Mouse (Mus musculus) forebrain, postnatal 0 days (tissue): ENCODE measurements around the gene Rpl18. TPM values are rescaled to one million over a fixed set of nuclear protein-coding genes. Genes with fewer than 3 reads are reported as not detected.
A peak's percentile ranks its signal among the peaks of the same experiment; 100 is the strongest.

Experiments
- ATAC-seq: fragments of 200-750 bp; cut with Nextera tagmentation; 2 replicates; pipeline ENCODE4 v1.8.0; 2017; ENCODE audit warnings: mild to moderate bottlenecking, moderate library complexity
- DNase-seq: peaks from one replicate; pipeline ENCODE4 v3.0.0-alpha.2; 2015
- H3K27ac ChIP-seq: fragments of 300-500 bp; sonication (generic); 2 replicates; pipeline ENCODE4 v1.5.1; 2014; ENCODE audit warnings: low read depth, mild to moderate bottlenecking, antibody characterized with exemption, low read length, moderate library complexity, mixed read lengths
- H3K27me3 ChIP-seq: fragments of 300-500 bp; sonication (generic); 2 replicates; pipeline ENCODE4 v1.6.1; 2014; ENCODE audit warnings: mild to moderate bottlenecking, low read length, mixed read lengths; ENCODE audit not compliant: insufficient read depth
- H3K36me3 ChIP-seq: fragments of 300-500 bp; sonication (generic); 2 replicates; pipeline ENCODE4 v1.6.1; 2014; ENCODE audit warnings: mild to moderate bottlenecking, moderate library complexity; ENCODE audit not compliant: insufficient read depth
- H3K4me1 ChIP-seq: fragments of 300-500 bp; sonication (generic); 2 replicates; pipeline ENCODE4 v1.6.1; 2014; ENCODE audit warnings: antibody characterized with exemption; ENCODE audit not compliant: insufficient read depth
- H3K4me2 ChIP-seq: fragments of 300-500 bp; sonication (generic); 2 replicates; pipeline ENCODE4 v1.6.1; 2014; ENCODE audit warnings: low read depth, mild to moderate bottlenecking, moderate library complexity
- H3K4me3 ChIP-seq: fragments of 300-500 bp; sonication (generic); 2 replicates; pipeline ENCODE4 v1.5.1; 2014; ENCODE audit warnings: low read depth, low read length, mixed read lengths
- H3K9ac ChIP-seq: fragments of 300-500 bp; sonication (generic); 2 replicates; pipeline ENCODE4 v1.6.1; 2014; ENCODE audit warnings: mild to moderate bottlenecking
- H3K9me3 ChIP-seq: fragments of 300-500 bp; sonication (generic); 2 replicates; pipeline ENCODE4 v1.6.1; 2016; ENCODE audit warnings: low read length
- CTCF ChIP-seq: sonication (generic); IDR thresholded peaks from 2 replicates; pipeline ENCODE4 v1.5.1; 2016; ENCODE audit warnings: antibody characterized with exemption, control low read depth, low read depth
- WGBS: fragments of 180-500 bp; shearing (Covaris S2); extraction: QIAGEN DNeasy Blood & Tissue Kit; methylation state at CpG from one replicate; pipeline ENCODE4 v1.1.7; 2014; 5-methylcytosine and 5-hydroxymethylcytosine counted together
- polyA plus RNA-seq: library from polyadenylated mRNA; unstranded; fragments of >200 nt; fragmentation: Nextera tagmentation; extraction: Ambion mirVana; gene quantifications from 2 replicates; pipeline ENCODE4 v1.2.1, GENCODE M21; 2015
- total RNA-seq: library from RNA; depleted of rRNA; stranded (reverse); fragments of >200 nt; gene quantifications from 2 replicates; pipeline ENCODE4 v1.2.3, GENCODE M21; 2014

Gene Rpl18
- total and polyA plus RNA-seq, 2 experiments from 2014 or later: 517 to 891 TPM

- Histone ChIP-seq H3K4me2 (peak overlapping the region; percentile 97), H3K9ac (peak overlapping the region; percentile 60), H3K4me1 (peaks cover 46% of the 10 kb centered on the region), H3K4me3 (peak overlapping the region; percentile 41), H3K9me3 (no peaks in the 10 kb centered on the region), H3K36me3 (no peaks in the 10 kb centered on the region), H3K27ac (peak overlapping the region; percentile 95), H3K27me3 (no peaks in the 10 kb centered on the region)
- no peak for TF ChIP-seq CTCF
- ATAC-seq: peak; percentile 68
- DNase-seq: peak; percentile 92
- WGBS: under 1% methylated on average over 13 of the region's 13 CpGs
Measured at GRCm38 (mm10) chr7:45704046-45704559, 11.2 kb upstream of the Rpl18 start.

- H3K27me3 ChIP-seq: no peaks in the 10 kb centered on the region
- ATAC-seq: peak; percentile 81
Measured at GRCm38 (mm10) chr7:45704730-45705442, 10.4 kb upstream of the Rpl18 start, which contains the start of gene Dbp. Gene Dbp (plus strand): TSS chr7:45705088.

GRCm38 (mm10) chr7:45705443-45705864, 9.8 kb upstream of the Rpl18 start:
- WGBS: 1% methylated on average over 21 of the region's 21 CpGs
- TF ChIP-seq CTCF: no peak
- Histone ChIP-seq H3K4me1 (peaks cover 44% of the 10 kb centered on the region), H3K9me3 (no peaks in the 10 kb centered on the region), H3K36me3 (peaks cover 4% of the 10 kb centered on the region; the same call in 1 of the 2 replicates), H3K9ac (peak overlapping the region; percentile 49), H3K27me3 (no peaks in the 10 kb centered on the region), H3K27ac (peak overlapping the region; percentile 95), H3K4me3 (peak overlapping the region; percentile 41), H3K4me2 (peak overlapping the region; percentile 97)
- ATAC-seq (no peak), DNase-seq (no peak)

More at GRCm38 (mm10) chr7:45704730-45705442, 10.4 kb upstream of the Rpl18 start, which contains the start of gene Dbp:
- Histone ChIP-seq H3K9ac (peak within 1 kb of the TSS; percentile 60), H3K36me3 (0 out of 2 replicates have a peak, but pooled peaks cover 2% of the 10 kb centered on the region), H3K4me3 (peak within 1 kb of the TSS; percentile 41), H3K9me3 (no peaks in the 10 kb centered on the region), H3K4me1 (peaks cover 46% of the 10 kb centered on the region), H3K27ac (peak within 1 kb of the TSS; percentile 95), H3K4me2 (peak within 1 kb of the TSS; percentile 97)
- DNase-seq: peak; percentile 99
- no peak for TF ChIP-seq CTCF
- under 1% methylated on average over 36 of the region's 36 CpGs for WGBS

GRCm38 (mm10) chr7:45705873-45706281, 9.4 kb upstream of the Rpl18 start:
- Histone ChIP-seq H3K27me3 (no peaks in the 10 kb centered on the region), H3K27ac (peak overlapping the region; percentile 95), H3K9ac (peak overlapping the region; percentile 49), H3K4me3 (peak overlapping the region; percentile 41), H3K4me1 (peaks cover 40% of the 10 kb centered on the region), H3K9me3 (no peaks in the 10 kb centered on the region), H3K4me2 (peak overlapping the region; percentile 97), H3K36me3 (peaks cover 9% of the 10 kb centered on the region)
- TF ChIP-seq CTCF: no peak
- peak; percentile 28 for DNase-seq
- 4% methylated on average over 7 of the region's 7 CpGs for WGBS
- ATAC-seq: no peak

GRCm38 (mm10) chr7:45706721-45707241, 8.5 kb upstream of the Rpl18 start:
- H3K36me3 ChIP-seq: peaks cover 18% of the 10 kb centered on the region
- H3K4me2 ChIP-seq: peak overlapping the region; percentile 97
- H3K27me3 ChIP-seq: no peaks in the 10 kb centered on the region
- H3K9ac ChIP-seq: peak overlapping the region; percentile 49
- no peak for TF ChIP-seq CTCF
- H3K4me1 ChIP-seq: peaks cover 36% of the 10 kb centered on the region
- H3K9me3 ChIP-seq: no peaks in the 10 kb centered on the region
- H3K27ac ChIP-seq: peak overlapping the region; percentile 87
- WGBS: 3% methylated on average over 37 of the region's 45 CpGs
- ATAC-seq: no peak
- peak overlapping the region; percentile 41 for H3K4me3 ChIP-seq
- DNase-seq: peak; percentile 86

- no peaks in the 10 kb centered on the region for H3K9me3 ChIP-seq
- ATAC-seq: peak; percentile 28
- TF ChIP-seq CTCF: no peak
- peak overlapping the region; percentile 41 for H3K4me3 ChIP-seq
- H3K4me2 ChIP-seq: peak overlapping the region; percentile 97
- H3K27me3 ChIP-seq: no peaks in the 10 kb centered on the region
- H3K27ac ChIP-seq: peak overlapping the region; percentile 87
- peaks cover 36% of the 10 kb centered on the region for H3K4me1 ChIP-seq
- peak overlapping the region; percentile 49 for H3K9ac ChIP-seq
- DNase-seq: peak; percentile 94
- H3K36me3 ChIP-seq: peaks cover 25% of the 10 kb centered on the region
- WGBS: under 1% methylated on average over 27 of the region's 27 CpGs
Measured at GRCm38 (mm10) chr7:45707375-45707967, 7.8 kb upstream of the Rpl18 start.
